Mouse (Mus musculus) E14TG2a.4 (cell line): ENCODE measurements around the gene Cryga.

ENCODE experiments used
- CTCF ChIP-seq: conservative IDR thresholded peaks from 2 replicates; pipeline ENCODE4 v1.5.1; 2014; ENCODE audit warnings: low read length
- POU5F1 ChIP-seq: IDR thresholded peaks from 2 replicates; pipeline ENCODE4 v1.6.1; 2014; ENCODE audit warnings: low read length, borderline replicate concordance

DNA sequence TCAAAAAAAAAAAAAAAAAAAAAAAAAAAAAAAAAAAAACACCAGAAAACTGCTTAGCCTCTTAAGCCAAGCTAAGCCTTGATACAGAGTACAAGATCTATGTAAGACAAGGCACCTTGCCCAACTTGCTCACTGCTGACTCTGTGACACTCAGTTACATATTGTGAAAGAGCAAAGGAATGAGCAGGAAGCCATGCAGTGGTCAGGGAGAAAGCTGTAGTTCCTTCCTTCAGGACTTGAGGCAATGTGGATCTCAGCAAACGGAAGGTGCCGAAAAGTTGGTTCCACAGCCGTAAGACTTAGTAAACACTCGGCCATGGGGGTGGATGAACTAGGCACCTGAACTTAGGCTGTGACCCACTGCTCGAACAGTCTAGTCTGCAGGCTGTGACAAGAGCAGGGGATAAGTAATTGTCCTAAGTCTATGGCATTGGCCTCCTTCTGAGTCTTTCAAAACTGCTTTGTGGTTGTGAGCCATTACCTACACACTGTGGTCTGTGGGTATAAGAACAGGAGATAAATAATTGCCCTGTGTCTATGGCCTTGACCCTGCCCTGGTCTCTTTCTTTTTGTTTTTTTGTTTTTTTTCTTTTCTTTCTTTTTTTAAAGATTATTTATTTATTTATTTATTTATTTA, 10.5 kb upstream of the Cryga start:
- no peak for TF ChIP-seq CTCF
- no peak for TF ChIP-seq POU5F1
